Mouse (Mus musculus): ENCODE data around the gene Ncf2. TPM values are rescaled to one million over a fixed set of nuclear protein-coding genes. Genes with fewer than 3 reads are reported as not detected.

Gene Ncf2
- polyA plus RNA-seq, 1 experiment from 2014 or later = 4.7 TPM

DNA sequence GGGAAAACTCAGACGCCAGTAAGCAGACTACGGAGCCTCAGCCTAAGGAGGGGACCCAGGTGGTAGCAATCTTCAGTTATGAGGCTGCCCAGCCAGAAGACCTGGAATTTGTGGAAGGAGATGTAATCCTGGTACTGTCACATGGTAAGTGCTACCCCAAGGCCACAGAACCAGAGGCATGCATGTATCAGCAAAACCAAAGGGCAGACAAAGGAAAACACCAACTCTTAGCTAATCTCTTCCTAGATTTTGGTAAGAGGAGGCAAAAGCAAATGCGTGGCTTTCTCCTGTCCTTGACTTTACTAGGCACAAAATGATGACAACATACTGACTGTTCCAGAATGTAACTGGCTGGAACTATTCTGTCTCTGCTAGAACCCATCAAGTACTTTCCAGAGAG lies 35.1 kb downstream of the Ncf2 start:
- no peaks in the 10 kb centered on the region for H3K9me3 ChIP-seq (replicated peaks; ENCODE audit: control insufficient read depth, low read length)
- H3K9ac ChIP-seq (ENCODE audit: low read depth, low read length) = no peak overlapping the region
- H3K27ac ChIP-seq (ENCODE audit: low read depth, low read length) = no peak overlapping the region
- no peak for ATAC-seq (replicated peaks; ENCODE audit: insufficient number of reproducible peaks, low FRiP score, low TSS enrichment)
- peaks cover 18% of the 10 kb centered on the region for H3K36me3 ChIP-seq (ENCODE audit: control insufficient read depth, insufficient read depth, low read length)
- no peak overlapping the region for H3K4me2 ChIP-seq
- WGBS (ENCODE audit: insufficient replicate concordance) = 96% methylated on average over 3 of the region's 3 CpGs
- no peak overlapping the region for H3K4me3 ChIP-seq (ENCODE audit: low read depth, low read length)
- no peaks in the 10 kb centered on the region for H3K27me3 ChIP-seq (ENCODE audit: control insufficient read depth, insufficient read depth, low read length)
- no peaks in the 10 kb centered on the region for H3K4me1 ChIP-seq (ENCODE audit: control insufficient read depth, insufficient read depth, low read length)

DNA sequence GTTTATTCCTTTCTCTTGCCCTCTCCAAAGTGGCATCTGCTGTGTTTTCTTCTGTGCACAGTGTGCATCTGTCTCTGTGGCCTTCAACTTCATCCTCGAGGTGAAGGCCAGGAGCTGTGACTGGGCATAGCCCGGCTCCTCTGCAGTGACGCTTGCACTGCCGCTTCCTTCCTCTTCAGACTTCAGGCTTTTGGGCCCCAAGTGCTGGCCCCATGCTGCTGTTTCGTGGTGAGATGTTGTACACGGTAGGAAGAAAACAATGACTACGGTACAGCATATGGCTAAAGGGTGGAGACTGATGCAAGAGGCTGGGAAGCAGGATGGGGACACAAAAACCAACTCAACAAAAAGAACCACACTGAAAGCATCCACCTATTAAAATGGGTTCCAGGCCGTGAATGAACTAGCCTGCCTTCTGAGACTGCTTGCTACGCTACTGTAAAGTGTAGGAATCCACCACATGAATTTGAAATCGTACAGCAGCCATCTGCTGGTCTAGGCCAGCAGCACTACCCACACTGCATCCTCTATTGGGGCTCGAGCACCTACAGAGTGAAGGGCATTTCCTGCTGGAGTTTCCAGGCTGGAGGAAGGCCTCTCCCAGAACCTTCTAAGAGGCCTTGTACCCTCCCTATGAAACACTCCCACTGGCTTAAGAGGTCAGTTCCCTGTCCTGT lies 38.2 kb downstream of the Ncf2 start:
- H3K9me3 ChIP-seq (replicated peaks; ENCODE audit: control insufficient read depth, low read length) = no peaks in the 10 kb centered on the region
- H3K4me3 ChIP-seq (ENCODE audit: low read depth, low read length) = no peak overlapping the region
- no peaks in the 10 kb centered on the region for H3K27me3 ChIP-seq (ENCODE audit: control insufficient read depth, insufficient read depth, low read length)
- 84% methylated on average over 10 of the region's 11 CpGs for WGBS (ENCODE audit: insufficient replicate concordance)
- no peak for ATAC-seq (replicated peaks; ENCODE audit: insufficient number of reproducible peaks, low FRiP score, low TSS enrichment)
- H3K4me1 ChIP-seq (ENCODE audit: control insufficient read depth, insufficient read depth, low read length) = no peaks in the 10 kb centered on the region
- H3K9ac ChIP-seq (ENCODE audit: low read depth, low read length) = no peak overlapping the region
- H3K27ac ChIP-seq (ENCODE audit: low read depth, low read length) = no peak overlapping the region
- no peak overlapping the region for H3K4me2 ChIP-seq
- peaks cover 26% of the 10 kb centered on the region for H3K36me3 ChIP-seq (ENCODE audit: control insufficient read depth, insufficient read depth, low read length)

DNA sequence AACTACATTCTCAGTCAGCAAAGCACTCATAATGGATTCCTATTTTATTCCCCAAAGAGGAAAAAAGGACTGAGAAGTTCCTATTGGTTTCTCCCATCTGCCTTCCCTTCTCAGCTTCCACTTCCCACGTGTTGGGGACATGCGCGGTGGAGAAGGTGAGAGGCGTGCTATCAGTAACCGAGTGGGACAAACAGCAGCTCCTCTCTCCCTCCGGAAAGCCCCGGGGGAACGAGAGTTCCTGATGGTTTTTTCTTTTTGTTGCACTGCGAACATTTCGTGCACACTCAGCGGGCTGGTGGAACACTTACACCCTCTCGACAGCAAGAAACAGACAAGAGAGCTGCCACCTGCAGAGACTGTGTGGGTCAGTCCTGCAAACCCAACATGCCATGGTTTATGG lies 38.8 kb downstream of the Ncf2 start:
- WGBS (ENCODE audit: insufficient replicate concordance) = 86% methylated on average over 12 of the region's 12 CpGs
- no peaks in the 10 kb centered on the region for H3K9me3 ChIP-seq (replicated peaks; ENCODE audit: control insufficient read depth, low read length)
- H3K4me3 ChIP-seq (ENCODE audit: low read depth, low read length) = no peak overlapping the region
- no peaks in the 10 kb centered on the region for H3K4me1 ChIP-seq (ENCODE audit: control insufficient read depth, insufficient read depth, low read length)
- no peak overlapping the region for H3K9ac ChIP-seq (ENCODE audit: low read depth, low read length)
- H3K27me3 ChIP-seq (ENCODE audit: control insufficient read depth, insufficient read depth, low read length) = no peaks in the 10 kb centered on the region
- H3K4me2 ChIP-seq = no peak overlapping the region
- ATAC-seq (replicated peaks; ENCODE audit: insufficient number of reproducible peaks, low FRiP score, low TSS enrichment) = no peak
- H3K36me3 ChIP-seq (ENCODE audit: control insufficient read depth, insufficient read depth, low read length) = peaks cover 32% of the 10 kb centered on the region
- no peak overlapping the region for H3K27ac ChIP-seq (ENCODE audit: low read depth, low read length)

DNA sequence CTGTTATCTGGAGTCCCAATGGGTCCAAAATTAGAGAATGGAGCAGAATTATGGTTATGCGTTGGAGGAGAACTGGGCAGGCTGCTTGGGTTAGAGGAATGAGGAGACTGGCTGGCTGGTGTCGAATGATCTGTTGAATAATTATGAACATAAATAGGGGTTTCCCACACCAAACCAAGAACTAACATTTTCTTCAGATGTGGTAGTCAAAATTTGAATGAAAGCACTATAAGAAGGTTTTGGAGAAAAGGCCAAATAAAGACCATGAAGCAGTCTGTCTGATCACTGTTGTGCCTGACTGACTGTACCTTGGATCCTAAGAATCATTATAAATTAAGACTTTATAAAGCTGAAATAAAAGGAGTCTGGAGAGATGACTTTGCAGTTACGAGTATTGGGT lies 40.3 kb downstream of the Ncf2 start:
- Histone ChIP-seq H3K9me3 (replicated peaks; ENCODE audit: control insufficient read depth, low read length) (no peaks in the 10 kb centered on the region), H3K36me3 (ENCODE audit: control insufficient read depth, insufficient read depth, low read length) (peaks cover 42% of the 10 kb centered on the region), H3K4me1 (ENCODE audit: control insufficient read depth, insufficient read depth, low read length) (no peaks in the 10 kb centered on the region), H3K9ac (ENCODE audit: low read depth, low read length) (no peak overlapping the region), H3K27ac (ENCODE audit: low read depth, low read length) (no peak overlapping the region), H3K4me3 (ENCODE audit: low read depth, low read length) (no peak overlapping the region), H3K27me3 (ENCODE audit: control insufficient read depth, insufficient read depth, low read length) (no peaks in the 10 kb centered on the region), H3K4me2 (no peak overlapping the region)
- no peak for ATAC-seq (replicated peaks; ENCODE audit: insufficient number of reproducible peaks, low FRiP score, low TSS enrichment)
- 88% methylated on average over 3 of the region's 3 CpGs for WGBS (ENCODE audit: insufficient replicate concordance)

DNA sequence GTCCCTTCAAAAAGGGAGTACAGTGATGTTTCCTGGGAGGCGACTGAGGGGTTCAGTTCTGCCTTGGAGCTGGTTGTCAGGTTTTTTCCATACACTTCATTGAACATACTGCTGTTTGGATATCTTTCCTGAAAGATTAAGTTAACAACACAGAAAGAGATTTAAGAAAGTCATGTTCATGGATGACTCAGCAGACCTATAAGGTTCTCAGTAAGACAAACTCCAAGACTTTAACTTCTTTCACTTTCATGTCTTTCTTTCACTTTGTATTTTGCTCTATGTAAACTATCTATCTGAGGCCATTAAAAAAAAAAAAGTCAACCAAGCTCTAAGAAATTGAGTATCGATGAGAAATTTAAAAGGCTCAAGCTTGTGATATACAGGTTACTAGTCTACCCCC lies 41.1 kb downstream of the Ncf2 start:
- H3K36me3 ChIP-seq (ENCODE audit: control insufficient read depth, insufficient read depth, low read length) = peaks cover 43% of the 10 kb centered on the region
- WGBS (ENCODE audit: insufficient replicate concordance) = 90% methylated on average over 2 of the region's 2 CpGs

DNA sequence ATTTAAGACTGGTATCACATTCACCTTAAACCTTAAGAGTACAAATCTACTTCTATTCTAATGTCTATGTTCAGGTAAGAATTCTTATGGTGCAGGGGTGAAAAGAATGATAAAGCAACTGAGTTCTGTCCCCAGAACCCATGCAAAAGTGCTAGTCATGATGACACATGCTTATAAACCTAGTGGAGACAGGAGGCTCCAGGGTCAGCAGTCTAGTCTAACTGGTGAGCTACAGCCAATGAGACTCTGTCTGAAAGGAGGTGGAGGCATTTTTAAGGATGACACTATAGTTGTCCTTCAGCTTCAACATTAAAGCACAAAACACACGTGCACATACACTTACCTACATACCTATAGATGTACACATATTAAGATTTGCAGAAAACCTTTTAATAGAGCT lies 44.6 kb downstream of the Ncf2 start:
- Histone ChIP-seq H3K4me2 (no peak overlapping the region), H3K4me1 (ENCODE audit: control insufficient read depth, insufficient read depth, low read length) (no peaks in the 10 kb centered on the region), H3K9ac (ENCODE audit: low read depth, low read length) (no peak overlapping the region), H3K36me3 (ENCODE audit: control insufficient read depth, insufficient read depth, low read length) (peaks cover 44% of the 10 kb centered on the region), H3K4me3 (ENCODE audit: low read depth, low read length) (no peak overlapping the region), H3K27ac (ENCODE audit: low read depth, low read length) (no peak overlapping the region), H3K9me3 (replicated peaks; ENCODE audit: control insufficient read depth, low read length) (no peaks in the 10 kb centered on the region), H3K27me3 (ENCODE audit: control insufficient read depth, insufficient read depth, low read length) (no peaks in the 10 kb centered on the region)
- ATAC-seq (replicated peaks; ENCODE audit: insufficient number of reproducible peaks, low FRiP score, low TSS enrichment) = no peak
- 81% methylated on average over 1 of the region's 1 CpGs for WGBS (ENCODE audit: insufficient replicate concordance)

More for the DNA sequence above, 41.1 kb downstream of the Ncf2 start:
- Histone ChIP-seq H3K27ac (ENCODE audit: low read depth, low read length) (no peak overlapping the region), H3K27me3 (ENCODE audit: control insufficient read depth, insufficient read depth, low read length) (no peaks in the 10 kb centered on the region), H3K9me3 (replicated peaks; ENCODE audit: control insufficient read depth, low read length) (no peaks in the 10 kb centered on the region), H3K4me1 (ENCODE audit: control insufficient read depth, insufficient read depth, low read length) (no peaks in the 10 kb centered on the region), H3K4me3 (ENCODE audit: low read depth, low read length) (no peak overlapping the region), H3K9ac (ENCODE audit: low read depth, low read length) (no peak overlapping the region), H3K4me2 (no peak overlapping the region)
- ATAC-seq (replicated peaks; ENCODE audit: insufficient number of reproducible peaks, low FRiP score, low TSS enrichment) = no peak

DNA sequence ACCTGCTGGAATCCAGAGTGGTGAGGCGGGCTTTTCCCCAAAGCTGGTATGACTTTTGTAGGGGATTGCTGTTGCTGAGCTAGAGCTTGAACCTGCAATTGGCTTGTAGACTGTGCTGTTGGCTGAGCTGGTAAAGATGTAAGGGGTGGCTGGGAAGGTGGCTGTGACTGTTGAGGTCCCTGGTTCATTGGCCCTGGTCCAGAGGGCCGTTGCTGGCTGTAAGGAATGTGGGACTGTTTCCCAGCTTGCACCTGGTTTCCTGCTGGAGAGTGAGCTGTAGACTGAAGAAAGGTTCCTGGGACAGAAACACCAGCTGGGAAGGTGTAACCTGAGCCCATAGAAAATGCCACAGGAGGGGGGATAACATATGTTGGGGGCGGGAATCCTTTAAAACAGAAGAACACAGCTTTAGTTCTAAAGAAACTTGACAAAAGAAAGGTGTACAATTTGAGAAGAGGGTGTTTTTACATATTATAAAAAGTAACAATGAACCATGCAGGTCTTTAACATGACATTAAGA lies 45.3 kb downstream of the Ncf2 start:
- Histone ChIP-seq H3K9me3 (replicated peaks; ENCODE audit: control insufficient read depth, low read length) (no peaks in the 10 kb centered on the region), H3K27ac (ENCODE audit: low read depth, low read length) (no peak overlapping the region), H3K4me2 (no peak overlapping the region), H3K4me3 (ENCODE audit: low read depth, low read length) (no peak overlapping the region), H3K27me3 (ENCODE audit: control insufficient read depth, insufficient read depth, low read length) (no peaks in the 10 kb centered on the region), H3K9ac (ENCODE audit: low read depth, low read length) (no peak overlapping the region), H3K36me3 (ENCODE audit: control insufficient read depth, insufficient read depth, low read length) (peaks cover 38% of the 10 kb centered on the region), H3K4me1 (ENCODE audit: control insufficient read depth, insufficient read depth, low read length) (no peaks in the 10 kb centered on the region)
- ATAC-seq (replicated peaks; ENCODE audit: insufficient number of reproducible peaks, low FRiP score, low TSS enrichment) = no peak
- WGBS (ENCODE audit: insufficient replicate concordance) = 86% methylated on average over 3 of the region's 3 CpGs

DNA sequence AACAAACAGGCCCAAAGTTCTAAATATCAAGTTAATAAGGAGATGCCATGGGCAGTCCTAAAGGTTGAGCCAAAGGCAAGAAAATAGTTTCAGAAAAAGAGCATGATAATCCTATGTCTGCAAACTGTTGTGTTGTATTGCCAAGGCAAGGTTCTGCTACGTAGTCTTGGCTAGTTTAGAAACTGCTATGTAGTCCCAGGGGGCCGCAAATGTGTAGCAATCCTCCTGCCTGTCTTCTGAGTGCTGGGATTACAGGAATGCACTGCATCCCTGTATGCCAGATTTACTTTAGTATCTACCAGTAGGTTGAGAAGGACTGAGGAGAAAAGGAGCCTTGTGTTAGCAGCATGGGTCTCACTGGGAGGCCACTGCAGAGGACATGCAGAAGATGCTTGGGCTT lies 46.9 kb downstream of the Ncf2 start:
- Histone ChIP-seq H3K4me1 (ENCODE audit: control insufficient read depth, insufficient read depth, low read length) (no peaks in the 10 kb centered on the region), H3K27me3 (ENCODE audit: control insufficient read depth, insufficient read depth, low read length) (no peaks in the 10 kb centered on the region), H3K9ac (ENCODE audit: low read depth, low read length) (no peak overlapping the region), H3K9me3 (replicated peaks; ENCODE audit: control insufficient read depth, low read length) (no peaks in the 10 kb centered on the region), H3K27ac (ENCODE audit: low read depth, low read length) (no peak overlapping the region), H3K4me3 (ENCODE audit: low read depth, low read length) (no peak overlapping the region), H3K4me2 (no peak overlapping the region), H3K36me3 (ENCODE audit: control insufficient read depth, insufficient read depth, low read length) (peaks cover 34% of the 10 kb centered on the region)
- no peak for ATAC-seq (replicated peaks; ENCODE audit: insufficient number of reproducible peaks, low FRiP score, low TSS enrichment)
- 98% methylated on average over 2 of the region's 2 CpGs for WGBS (ENCODE audit: insufficient replicate concordance)

DNA sequence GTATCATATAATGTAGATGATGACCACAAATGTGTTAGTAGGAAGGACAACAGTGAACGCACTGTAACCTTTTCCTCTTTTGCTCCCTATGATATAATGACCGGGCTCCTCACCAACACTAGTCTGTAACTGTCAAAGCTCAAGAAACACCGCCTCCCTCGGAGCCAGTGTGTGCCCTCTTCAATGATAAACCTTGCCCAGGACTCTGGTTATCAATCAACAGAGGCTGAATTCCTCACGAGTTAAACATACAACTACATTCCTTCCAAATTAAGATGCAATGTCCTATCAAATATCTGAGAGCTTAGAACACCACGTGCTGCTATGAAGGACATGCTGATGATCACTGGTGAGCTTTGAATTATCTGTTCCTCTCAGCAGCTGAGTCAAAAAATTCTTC lies 69.9 kb downstream of the Ncf2 start:
- Histone ChIP-seq H3K27me3 (ENCODE audit: control insufficient read depth, insufficient read depth, low read length) (no peaks in the 10 kb centered on the region), H3K9me3 (replicated peaks; ENCODE audit: control insufficient read depth, low read length) (no peaks in the 10 kb centered on the region), H3K4me1 (ENCODE audit: control insufficient read depth, insufficient read depth, low read length) (0 out of 2 replicates have a peak, but pooled peaks cover 2% of the 10 kb centered on the region), H3K4me2 (no peak overlapping the region), H3K36me3 (ENCODE audit: control insufficient read depth, insufficient read depth, low read length) (peaks cover 6% of the 10 kb centered on the region; the same call in 1 of the 2 replicates), H3K27ac (ENCODE audit: low read depth, low read length) (no peak overlapping the region), H3K9ac (ENCODE audit: low read depth, low read length) (no peak overlapping the region), H3K4me3 (ENCODE audit: low read depth, low read length) (no peak overlapping the region)
- WGBS (ENCODE audit: insufficient replicate concordance) = 65% methylated on average over 6 of the region's 6 CpGs
- ATAC-seq (replicated peaks; ENCODE audit: insufficient number of reproducible peaks, low FRiP score, low TSS enrichment) = no peak

Measured in heart, embryonic 11.5 days (tissue).